Mouse (Mus musculus) gastrocnemius, postnatal 36 days (tissue): ENCODE results near the gene Snx20. TPM values are rescaled to one million over a fixed set of nuclear protein-coding genes. Genes with fewer than 3 reads are reported as not detected.
"Not testable (repeated sequence)": the region's sequence is repeated elsewhere in the genome, so short reads cannot be mapped to it uniquely, and the experiment has no call there.

Experiments used
- DNase-seq, 2 experiments: peaks; one replicate each; pipeline ENCODE4 v3.0.0; 2022
- intact Hi-C: fragments of 180-260 bp; cut with DNase I; formaldehyde crosslinking; loops from one replicate; pipeline ENCODE4 v1.15.1; 2025
- long read RNA-seq, 2 experiments: library from polyadenylated mRNA; stranded (forward); transcript quantifications; one replicate each; pipeline ENCODE4 v2.0.0; 2021
- total RNA-seq, 2 experiments: library from RNA; stranded (reverse); gene quantifications; 2 replicates each; pipeline ENCODE4 v1.2.3; 2021

The Snx20 gene
- under 1 TPM; 0.37 to 0.43 TPM for total RNA-seq
- long read RNA-seq, experiment 1 = 0 reads
- long read RNA-seq, experiment 2 = 0 reads

- DNase-seq = no peak
- intact Hi-C loops = no loop called here
Observed at GRCm38 (mm10) chr8:88635474-88636397, at the start of gene Snx20. Gene Snx20, minus strand, starts transcription at chr8:88636128.

- intact Hi-C loops = no loop called here
- no peak for DNase-seq
Observed at GRCm38 (mm10) chr8:88683656-88684289, 47.8 kb upstream of the Snx20 start.

- DNase-seq = no peak
- intact Hi-C loops = no loop called here
Observed at GRCm38 (mm10) chr8:88681046-88681445, 45.1 kb upstream of the Snx20 start.

DNA sequence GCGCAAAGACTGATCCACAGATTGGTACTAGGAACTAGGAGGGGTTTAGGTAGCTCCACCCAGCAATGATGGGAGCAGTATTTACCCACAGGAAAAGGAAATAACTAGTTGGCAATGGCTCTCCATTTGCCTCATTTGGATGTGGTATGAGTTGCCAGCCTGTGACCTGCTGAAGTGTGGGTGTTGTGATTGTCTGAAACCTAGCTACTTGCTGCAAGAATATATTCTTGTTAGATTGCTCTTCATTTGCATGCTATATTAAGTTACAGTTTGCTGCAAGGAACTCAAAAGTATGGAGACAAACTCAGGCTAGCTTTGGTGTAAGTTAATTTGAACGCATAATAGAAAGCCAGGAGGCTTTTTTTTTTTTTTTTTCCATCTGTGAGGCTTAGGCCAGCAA, 44.6 kb upstream of the Snx20 start:
- intact Hi-C loops = no loop called here
- DNase-seq = no peak

- intact Hi-C loops = no loop called here
- no peak for DNase-seq
Observed at GRCm38 (mm10) chr8:88677071-88677470, 41.1 kb upstream of the Snx20 start.

GRCm38 (mm10) chr8:88675372-88676165, 39.6 kb upstream of the Snx20 start:
- no peak for DNase-seq
- intact Hi-C loops = no loop called here

DNA sequence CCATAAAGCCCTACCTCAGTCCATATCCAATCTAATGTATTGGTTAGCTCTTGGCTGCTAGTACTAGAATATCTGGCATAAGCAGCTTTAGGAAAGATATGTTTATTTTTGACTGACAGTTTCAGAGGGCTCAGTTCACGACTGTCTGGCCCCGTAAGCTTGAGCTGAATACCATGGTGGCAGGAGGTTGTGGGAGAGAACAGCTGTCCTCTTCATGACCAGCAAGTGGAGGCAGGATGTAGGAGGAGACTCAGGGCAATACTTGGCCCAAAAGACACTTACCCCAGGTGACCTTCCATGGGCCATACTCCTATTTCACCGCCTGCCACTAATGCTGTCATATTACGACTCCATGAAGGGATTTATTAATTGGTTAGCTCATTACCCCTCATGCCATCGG, 37.9 kb upstream of the Snx20 start:
- DNase-seq = no peak
- intact Hi-C loops = no loop called here

- no peak for DNase-seq
- intact Hi-C loops = no loop called here
Observed at GRCm38 (mm10) chr8:88671575-88671974, 35.6 kb upstream of the Snx20 start.

DNA sequence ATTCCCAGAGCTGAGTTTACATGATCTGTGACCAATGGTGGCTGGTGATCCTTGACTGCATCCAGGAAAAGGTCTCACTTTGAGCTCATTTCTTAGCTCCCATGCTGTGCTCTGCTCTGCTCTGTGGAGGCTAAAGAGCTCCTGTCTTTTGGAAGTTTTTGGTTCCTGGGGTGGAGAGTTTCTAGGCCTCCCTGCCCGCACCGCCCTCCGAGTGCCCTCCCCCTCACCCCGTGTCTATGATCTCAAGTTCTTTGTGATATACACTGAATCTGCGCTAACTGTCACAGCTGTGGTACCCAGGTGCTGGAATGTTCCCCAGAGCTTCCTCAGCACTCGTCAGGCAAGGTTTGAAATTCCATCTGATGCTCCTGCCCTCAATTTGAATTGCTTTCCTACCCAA, 34.9 kb upstream of the Snx20 start:
- intact Hi-C loops = no loop called here
- DNase-seq = no peak

DNA sequence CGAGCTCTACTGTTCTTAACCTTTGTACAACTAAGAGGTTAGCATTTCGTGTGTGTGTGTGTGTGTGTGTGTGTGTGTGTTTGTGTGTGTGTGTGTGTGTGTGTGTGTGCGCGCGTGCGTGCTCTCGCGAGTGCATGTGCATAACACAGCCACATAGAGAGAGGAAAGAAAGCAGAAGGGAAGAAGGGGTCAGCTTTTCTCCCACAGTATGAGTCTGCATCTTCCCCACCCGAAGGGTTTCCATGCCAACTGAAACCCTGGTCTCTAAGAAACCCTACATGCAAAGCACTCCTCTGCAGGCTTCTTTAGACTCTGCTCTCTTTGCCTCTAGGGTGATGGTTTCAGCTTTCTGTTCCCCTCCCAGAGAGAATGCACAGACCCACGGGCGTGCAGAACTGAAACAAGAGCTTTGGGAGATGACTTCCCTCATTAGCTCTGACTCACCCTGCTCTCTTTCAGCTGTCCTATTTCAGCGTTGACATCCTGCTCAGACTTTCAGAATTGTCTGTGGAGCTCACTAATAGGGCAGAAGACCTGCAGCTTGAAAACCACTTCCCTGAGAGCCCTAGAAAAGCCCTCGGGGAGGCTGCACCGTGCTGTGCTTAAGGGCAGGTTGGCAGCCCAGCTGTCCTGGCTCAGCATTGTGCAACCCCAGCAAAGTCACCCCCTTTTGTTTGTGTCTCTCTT, 32.6 kb upstream of the Snx20 start:
- intact Hi-C loops = no loop called here

DNA sequence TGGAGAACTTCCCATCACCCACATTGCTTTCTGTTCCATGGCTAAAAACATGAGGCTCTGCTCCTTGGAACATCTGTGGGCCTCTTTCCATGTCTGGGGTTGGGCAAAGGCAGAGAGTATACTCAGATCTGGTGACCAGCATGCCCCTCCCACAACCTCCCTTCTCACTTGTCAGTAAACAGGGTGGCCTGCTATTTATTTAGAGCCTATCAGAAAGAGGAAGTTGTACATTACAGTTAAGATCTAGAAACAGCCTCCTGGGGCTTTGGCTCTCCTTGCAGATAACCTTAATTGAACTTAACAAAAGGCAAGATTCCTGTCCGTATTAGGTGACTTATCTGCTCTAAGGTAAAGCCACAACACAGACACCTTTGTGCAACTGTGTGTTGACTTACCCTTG, 30.5 kb upstream of the Snx20 start:
- intact Hi-C loops = no loop called here
- DNase-seq = no peak

More for the DNA sequence above, 32.6 kb upstream of the Snx20 start:
- no peak for DNase-seq

- DNase-seq = no peak
- intact Hi-C loops = no loop called here
Observed at GRCm38 (mm10) chr8:88664947-88665346, 29.0 kb upstream of the Snx20 start.

- DNase-seq = no peak
- intact Hi-C loops = no loop called here
Observed at GRCm38 (mm10) chr8:88664121-88664520, 28.2 kb upstream of the Snx20 start.

DNA sequence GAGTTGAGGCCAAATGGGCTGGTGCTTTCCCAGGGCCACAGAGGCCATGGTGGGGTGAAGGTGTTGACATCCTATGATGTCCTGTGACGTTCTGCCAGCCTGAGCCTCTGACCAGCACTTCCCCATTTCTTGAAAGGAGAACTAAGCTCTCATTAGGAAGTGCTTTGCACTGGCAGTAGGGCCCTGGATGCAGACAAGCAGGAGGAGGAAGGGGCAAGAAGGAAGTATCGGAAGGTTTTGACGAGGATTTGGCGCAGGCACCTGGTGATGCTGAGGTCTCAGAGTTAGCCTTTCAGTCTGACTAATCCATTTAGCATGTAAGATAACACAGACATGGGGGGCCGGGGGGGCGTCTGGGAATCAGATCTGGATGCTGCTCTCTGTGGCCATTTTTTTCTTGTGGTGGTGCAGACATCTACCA, 26.5 kb upstream of the Snx20 start:
- intact Hi-C loops = no loop called here
- DNase-seq = no peak

- no peak for DNase-seq
- intact Hi-C loops = no loop called here
Observed at GRCm38 (mm10) chr8:88659873-88660272, 23.9 kb upstream of the Snx20 start.

GRCm38 (mm10) chr8:88655334-88655733, 19.4 kb upstream of the Snx20 start:
- intact Hi-C loops = no loop called here
- DNase-seq = no peak

DNA sequence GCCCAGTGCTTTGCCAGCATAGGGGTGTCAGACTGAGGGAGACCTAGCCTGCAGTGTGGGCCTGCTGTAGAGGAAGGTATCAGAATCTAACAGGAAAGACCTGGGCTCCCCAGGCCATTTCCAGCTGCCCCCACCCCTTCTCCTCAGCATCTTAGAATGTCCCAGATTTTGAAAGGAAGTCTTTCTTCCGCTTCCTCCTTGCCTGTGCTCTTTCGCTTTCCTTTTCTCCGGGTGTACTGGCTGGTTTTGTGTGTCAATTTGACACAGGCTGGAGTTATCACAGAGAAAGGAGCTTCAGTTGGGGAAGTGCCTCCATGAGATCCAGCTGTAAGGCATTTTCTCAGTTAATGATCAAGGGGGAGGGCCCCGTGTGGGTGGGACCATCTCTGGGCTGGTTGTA, 15.2 kb upstream of the Snx20 start:
- DNase-seq = not testable (repeated sequence)

DNA sequence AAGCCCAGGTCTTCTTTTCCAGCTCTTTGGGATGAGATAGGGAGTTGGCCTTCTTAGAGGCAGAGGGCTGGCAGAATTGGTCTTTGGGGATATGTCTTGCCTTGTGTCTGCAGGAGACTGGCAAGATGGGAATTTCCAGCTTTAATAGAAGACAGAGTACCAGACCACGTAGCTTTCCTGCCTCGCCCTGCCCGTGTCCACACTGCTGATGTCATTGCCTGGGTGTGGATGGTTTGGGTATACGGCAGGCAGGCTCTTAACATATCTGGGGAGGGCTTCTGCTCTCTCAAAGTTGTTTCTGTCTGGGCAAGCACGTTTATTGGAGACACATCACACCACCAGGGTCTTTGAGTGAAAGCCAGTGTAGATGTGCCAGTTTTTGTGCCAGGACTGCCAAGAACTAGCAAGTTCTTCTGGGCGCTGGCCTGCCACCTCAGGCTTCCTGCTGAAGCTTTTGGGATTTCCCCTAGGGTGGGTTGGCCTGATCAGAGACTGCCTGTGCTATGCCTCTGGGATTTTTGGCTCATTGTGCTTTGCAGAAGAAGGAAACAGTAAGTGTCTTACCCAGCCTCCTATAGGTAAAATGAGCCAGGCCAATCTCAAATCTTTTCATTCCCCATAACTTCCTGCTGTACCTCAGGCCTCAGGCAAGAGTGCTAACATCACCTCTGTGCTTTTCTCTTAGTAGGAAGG, 14.2 kb upstream of the Snx20 start:
- DNase-seq = no peak
- intact Hi-C loops = no loop called here

More for the DNA sequence above, 15.2 kb upstream of the Snx20 start:
- intact Hi-C loops = not testable (repeated sequence)

- intact Hi-C loops = no loop called here
- no peak for DNase-seq
Observed at GRCm38 (mm10) chr8:88648322-88648721, 12.4 kb upstream of the Snx20 start.
